Mouse (Mus musculus) kidney, adult 2 months (tissue): Measurements from ENCODE around the gene Ext2.

ENCODE experiments used
- CTCF ChIP-seq: fragments of 200-500 bp; conservative IDR thresholded peaks from 2 replicates; pipeline ENCODE4 v1.5.1; 2011; ENCODE audit warnings: low read depth, mild to moderate bottlenecking, control low read depth, low read length, moderate library complexity, mixed read lengths; ENCODE audit not compliant: insufficient read depth, insufficient read length
- POLR2A ChIP-seq: fragments of 200-500 bp; IDR thresholded peaks from one replicate; pipeline ENCODE4 v1.6.1; 2011; ENCODE audit warnings: low read depth, low read length, control low read depth

DNA sequence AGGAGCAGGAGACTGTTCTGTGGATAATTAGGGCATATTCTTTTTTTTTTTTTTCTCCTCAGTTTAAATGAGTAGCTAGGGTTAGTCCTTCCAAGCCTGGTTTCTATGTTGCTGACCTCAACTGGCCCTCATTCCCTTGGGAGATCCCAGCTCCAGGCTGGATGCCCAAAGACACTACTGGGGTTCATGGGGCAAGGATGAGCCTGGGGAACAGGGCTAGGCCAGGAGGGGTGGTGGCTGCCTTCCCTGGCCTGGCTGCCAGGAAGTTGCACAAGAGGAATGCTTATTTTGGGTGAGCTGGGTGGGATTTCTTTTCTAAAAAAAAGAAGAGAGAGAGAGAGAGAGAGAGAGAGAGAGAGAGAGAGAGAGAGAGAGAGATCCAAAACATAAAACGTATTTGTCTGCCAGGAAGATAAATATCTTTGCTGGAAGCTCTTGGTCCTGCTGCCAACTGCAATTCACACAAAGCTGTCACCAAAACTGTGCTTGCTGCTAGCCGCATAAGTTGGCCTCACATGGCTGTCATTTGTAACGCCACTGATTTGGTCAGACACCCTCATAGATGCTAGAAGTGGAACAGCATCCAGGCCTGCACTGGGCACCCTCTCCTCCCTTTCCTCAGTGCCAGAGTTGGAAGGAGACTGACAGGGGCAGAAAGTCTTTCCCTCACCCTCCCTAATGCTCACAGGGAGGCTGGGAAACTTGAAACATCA is 156.1 kb downstream of the Ext2 start:
- TF ChIP-seq POLR2A (no peak), CTCF (no peak)
